Mouse (Mus musculus) lung, postnatal 0 days (tissue): Measurements from ENCODE around the gene Socs2. TPM values are rescaled to one million over a fixed set of nuclear protein-coding genes. Genes with fewer than 3 reads are reported as not detected.

Source experiments
- ATAC-seq: fragments of 200-750 bp; cut with Nextera tagmentation; 2 replicates; pipeline ENCODE4 v1.8.0; 2017; ENCODE audit warnings: moderate library complexity
- DNase-seq: peaks from one replicate; pipeline ENCODE4 v3.0.0-alpha.2; 2016; ENCODE audit warnings: low spot score
- H3K27ac ChIP-seq: fragments of 300-500 bp; sonication (generic); 2 replicates; pipeline ENCODE4 v1.5.1; 2014; ENCODE audit warnings: antibody characterized with exemption, mild to moderate bottlenecking, low read length, mixed read lengths
- H3K27me3 ChIP-seq: fragments of 300-500 bp; sonication (generic); replicated peaks from 2 replicates; pipeline ENCODE4 v1.6.1; 2014; ENCODE audit warnings: low read length, mixed read lengths; ENCODE audit not compliant: insufficient read depth
- H3K36me3 ChIP-seq: fragments of 300-500 bp; sonication (generic); 2 replicates; pipeline ENCODE4 v1.6.1; 2014; ENCODE audit warnings: low read length, mixed read lengths; ENCODE audit not compliant: insufficient read depth
- H3K4me1 ChIP-seq: fragments of 300-500 bp; sonication (generic); 2 replicates; pipeline ENCODE4 v1.6.1; 2014; ENCODE audit warnings: antibody characterized with exemption, low read depth, low read length, mixed read lengths; ENCODE audit not compliant: insufficient read depth
- H3K4me2 ChIP-seq: fragments of 300-500 bp; sonication (generic); replicated peaks from 2 replicates; pipeline ENCODE4 v1.6.1; 2014; ENCODE audit warnings: low read depth, mild to moderate bottlenecking, low read length, moderate library complexity, mixed read lengths
- H3K4me3 ChIP-seq: fragments of 300-500 bp; sonication (generic); 2 replicates; pipeline ENCODE4 v1.5.1; 2014; ENCODE audit warnings: low read depth, low read length
- H3K9ac ChIP-seq: fragments of 300-500 bp; sonication (generic); replicated peaks from 2 replicates; pipeline ENCODE4 v1.6.1; 2014; ENCODE audit warnings: low read depth, mild to moderate bottlenecking
- H3K9me3 ChIP-seq: fragments of 300-500 bp; sonication (generic); 2 replicates; pipeline ENCODE4 v1.6.1; 2016; ENCODE audit warnings: low read length, mixed read lengths
- CTCF ChIP-seq: IDR thresholded peaks from 2 replicates; pipeline ENCODE4 v1.5.1; 2016; ENCODE audit warnings: antibody characterized with exemption, mild to moderate bottlenecking
- EP300 ChIP-seq: IDR thresholded peaks from 2 replicates; pipeline ENCODE4 v1.6.1; 2016; ENCODE audit warnings: antibody characterized with exemption, mild to moderate bottlenecking, control low read depth
- WGBS: fragments of 180-500 bp; shearing (Covaris S2); extraction: QIAGEN DNeasy Blood & Tissue Kit; methylation state at CpG from one replicate; pipeline ENCODE4 v1.1.7; 2014; 5-methylcytosine and 5-hydroxymethylcytosine counted together
- polyA plus RNA-seq: library from polyadenylated mRNA; unstranded; fragments of >200 nt; fragmentation: Nextera tagmentation; extraction: Ambion mirVana; gene quantifications from 2 replicates; pipeline ENCODE4 v1.2.1, GENCODE M21; 2015

The Socs2 gene
- 333 and 396 TPM in 2 replicates for polyA plus RNA-seq

GRCm38 (mm10) chr10:95416685-95417495 lies at the start of gene Socs2:
Socs2 (minus strand) TSS chr10:95417180.
- ATAC-seq = peak; percentile 85
- TF ChIP-seq EP300 = no peak; the same call in 1 of the 2 replicates
- TF ChIP-seq CTCF = no peak; the same call in 1 of the 2 replicates
- H3K4me2 ChIP-seq = peak within 1 kb of the TSS; percentile 94
- peaks cover 2% of the 10 kb centered on the region; the same call in 1 of the 2 replicates for H3K4me1 ChIP-seq
- H3K9me3 ChIP-seq = no peaks in the 10 kb centered on the region
- H3K27me3 ChIP-seq = no peaks in the 10 kb centered on the region
- H3K9ac ChIP-seq = peak within 1 kb of the TSS; percentile 96
- H3K4me3 ChIP-seq = peak within 1 kb of the TSS; percentile 91
- peak; percentile 98 for DNase-seq
- peak within 1 kb of the TSS; percentile 97 for H3K27ac ChIP-seq
- WGBS = under 1% methylated on average over 41 of the region's 66 CpGs
- H3K36me3 ChIP-seq = no peaks in the 10 kb centered on the region

GRCm38 (mm10) chr10:95465485-95465896 lies 48.5 kb upstream of the Socs2 start:
- 14% methylated on average over 4 of the region's 4 CpGs for WGBS
- no peak overlapping the region for H3K4me3 ChIP-seq
- TF ChIP-seq EP300 (peak; percentile 91), CTCF (no peak)
- H3K4me1 ChIP-seq = no peaks in the 10 kb centered on the region
- H3K36me3 ChIP-seq = no peaks in the 10 kb centered on the region
- H3K4me2 ChIP-seq = no peak overlapping the region
- H3K9me3 ChIP-seq = no peaks in the 10 kb centered on the region
- no peak overlapping the region for H3K9ac ChIP-seq
- H3K27me3 ChIP-seq = no peaks in the 10 kb centered on the region
- peak overlapping the region; percentile 64; the same call in 1 of the 2 replicates for H3K27ac ChIP-seq
- DNase-seq (peak; percentile 88), ATAC-seq (peak; percentile 86)

- ATAC-seq (no peak), DNase-seq (no peak)
- 90% methylated on average over 6 of the region's 6 CpGs for WGBS
- H3K9ac ChIP-seq = no peak overlapping the region
- no peak overlapping the region for H3K4me2 ChIP-seq
- TF ChIP-seq EP300 (no peak), CTCF (no peak)
- no peak overlapping the region for H3K4me3 ChIP-seq
- no peaks in the 10 kb centered on the region for H3K27me3 ChIP-seq
- H3K36me3 ChIP-seq = no peaks in the 10 kb centered on the region
- H3K27ac ChIP-seq = no peak overlapping the region
- no peaks in the 10 kb centered on the region for H3K4me1 ChIP-seq
- H3K9me3 ChIP-seq = no peaks in the 10 kb centered on the region
These were observed 47.5 kb upstream of the Socs2 start for GRCm38 (mm10) chr10:95464527-95464926.

GRCm38 (mm10) chr10:95462231-95462630 lies 45.3 kb upstream of the Socs2 start:
- no peak overlapping the region for H3K9ac ChIP-seq
- WGBS = 44% methylated on average over 1 of the region's 1 CpGs
- DNase-seq = no peak
- H3K27ac ChIP-seq = no peak overlapping the region
- H3K4me2 ChIP-seq = no peak overlapping the region
- no peaks in the 10 kb centered on the region for H3K36me3 ChIP-seq
- H3K9me3 ChIP-seq = no peaks in the 10 kb centered on the region
- no peak for ATAC-seq
- no peaks in the 10 kb centered on the region for H3K27me3 ChIP-seq
- H3K4me1 ChIP-seq = no peaks in the 10 kb centered on the region
- TF ChIP-seq CTCF = no peak
- no peak for TF ChIP-seq EP300
- no peak overlapping the region for H3K4me3 ChIP-seq

- H3K27ac ChIP-seq = no peak overlapping the region
- H3K27me3 ChIP-seq = no peaks in the 10 kb centered on the region
- H3K9ac ChIP-seq = no peak overlapping the region
- H3K4me3 ChIP-seq = no peak overlapping the region
- H3K4me2 ChIP-seq = no peak overlapping the region
- no peaks in the 10 kb centered on the region for H3K9me3 ChIP-seq
- no peaks in the 10 kb centered on the region for H3K36me3 ChIP-seq
- ATAC-seq (no peak), DNase-seq (no peak)
- H3K4me1 ChIP-seq = no peaks in the 10 kb centered on the region
- TF ChIP-seq CTCF (no peak), EP300 (no peak)
- WGBS = 42% methylated on average over 4 of the region's 4 CpGs
These were observed 44.1 kb upstream of the Socs2 start for GRCm38 (mm10) chr10:95461053-95461553.

GRCm38 (mm10) chr10:95458050-95458806 lies 41.2 kb upstream of the Socs2 start:
- no peaks in the 10 kb centered on the region for H3K36me3 ChIP-seq
- peak overlapping the region; percentile 6; the same call in 1 of the 2 replicates for H3K27ac ChIP-seq
- H3K4me2 ChIP-seq = no peak overlapping the region
- no peaks in the 10 kb centered on the region for H3K9me3 ChIP-seq
- no peak overlapping the region for H3K4me3 ChIP-seq
- TF ChIP-seq CTCF = no peak
- peak; percentile 97 for TF ChIP-seq EP300
- 53% methylated on average over 9 of the region's 9 CpGs for WGBS
- no peak overlapping the region for H3K9ac ChIP-seq
- peak; percentile 90 for ATAC-seq
- H3K27me3 ChIP-seq = no peaks in the 10 kb centered on the region
- H3K4me1 ChIP-seq = no peaks in the 10 kb centered on the region
- peak; percentile 93 for DNase-seq
